Mouse (Mus musculus) midbrain, embryonic 10.5 days (tissue): Measurements from ENCODE around the gene Hist1h4j. TPM values are rescaled to one million over a fixed set of nuclear protein-coding genes. Genes with fewer than 3 reads are reported as not detected.
"Not testable (repeated sequence)": the region's sequence is repeated elsewhere in the genome, so short reads cannot be mapped to it uniquely, and the experiment has no call there.

Experiments
- DNase-seq: peaks from one replicate; pipeline ENCODE4 v3.0.0-alpha.2; 2017; ENCODE audit warnings: low spot score
- H3K27ac ChIP-seq: fragments of 300-500 bp; sonication (generic); replicated peaks from 2 replicates; pipeline ENCODE4 v1.5.1; 2016; ENCODE audit warnings: mild to moderate bottlenecking
- H3K27me3 ChIP-seq: fragments of 300-500 bp; sonication (generic); 2 replicates; pipeline ENCODE4 v1.6.1; 2016; ENCODE audit warnings: low read depth, mild to moderate bottlenecking; ENCODE audit not compliant: poor library complexity, severe bottlenecking
- H3K36me3 ChIP-seq: fragments of 300-500 bp; sonication (generic); 2 replicates; pipeline ENCODE4 v1.6.1; 2016; ENCODE audit warnings: mild to moderate bottlenecking, moderate library complexity
- H3K4me1 ChIP-seq: fragments of 300-500 bp; sonication (generic); 2 replicates; pipeline ENCODE4 v1.6.1; 2016
- H3K4me3 ChIP-seq: fragments of 300-500 bp; sonication (generic); 2 replicates; pipeline ENCODE4 v1.5.1; 2016; ENCODE audit warnings: mild to moderate bottlenecking, moderate library complexity
- H3K9me3 ChIP-seq: fragments of 300-500 bp; sonication (generic); replicated peaks from 2 replicates; pipeline ENCODE4 v1.6.1; 2016; ENCODE audit warnings: mild to moderate bottlenecking
- WGBS: fragments of 180-500 bp; shearing (Covaris S2); methylation state at CpG from one replicate; pipeline ENCODE4 v1.1.7; 2016; 5-methylcytosine and 5-hydroxymethylcytosine counted together
- polyA plus RNA-seq: library from polyadenylated mRNA; unstranded; fragments of >200 nt; fragmentation: Nextera tagmentation; extraction: Ambion mirVana; gene quantifications from 2 replicates; pipeline ENCODE4 v1.2.1, GENCODE M21; 2016

The Hist1h4j gene
- polyA plus RNA-seq, 1 experiment from 2014 or later: 1.2 TPM

DNA sequence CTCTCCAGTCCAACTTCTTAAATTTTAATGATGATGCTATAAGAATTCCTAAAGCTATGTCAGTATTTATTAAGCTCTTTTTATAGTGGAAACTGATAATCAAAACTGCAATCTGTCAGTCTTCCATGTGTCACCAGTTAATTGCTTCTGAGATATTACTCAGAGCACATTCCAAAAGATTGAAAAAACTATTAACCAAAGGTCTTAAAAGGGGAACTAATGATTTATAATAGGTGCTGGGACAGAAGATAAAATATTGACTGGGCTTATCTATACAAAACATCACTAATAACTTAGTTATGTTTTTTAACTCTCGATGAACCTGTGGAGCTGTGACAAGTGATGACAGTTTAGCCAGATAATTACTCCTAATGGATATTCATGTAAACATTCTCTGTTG lies 10.1 kb downstream of the Hist1h4j start:
- 87% methylated on average over 1 of the region's 1 CpGs for WGBS
- no peak overlapping the region for H3K27ac ChIP-seq
- no peak overlapping the region for H3K4me3 ChIP-seq
- no peaks in the 10 kb centered on the region for H3K27me3 ChIP-seq
- DNase-seq: no peak
- H3K36me3 ChIP-seq: no peaks in the 10 kb centered on the region
- no peaks in the 10 kb centered on the region for H3K9me3 ChIP-seq
- H3K4me1 ChIP-seq: peaks cover 20% of the 10 kb centered on the region

GRCm38 (mm10) chr13:21749387-21750158 lies 14.7 kb downstream of the Hist1h4j start:
- Histone ChIP-seq H3K27me3 (no peaks in the 10 kb centered on the region), H3K4me3 (peak overlapping the region; percentile 61), H3K9me3 (no peaks in the 10 kb centered on the region), H3K36me3 (no peaks in the 10 kb centered on the region), H3K27ac (peak overlapping the region; percentile 91), H3K4me1 (peaks cover 45% of the 10 kb centered on the region)
- 6% methylated on average over 5 of the region's 5 CpGs for WGBS
- DNase-seq: peak; percentile 58

DNA sequence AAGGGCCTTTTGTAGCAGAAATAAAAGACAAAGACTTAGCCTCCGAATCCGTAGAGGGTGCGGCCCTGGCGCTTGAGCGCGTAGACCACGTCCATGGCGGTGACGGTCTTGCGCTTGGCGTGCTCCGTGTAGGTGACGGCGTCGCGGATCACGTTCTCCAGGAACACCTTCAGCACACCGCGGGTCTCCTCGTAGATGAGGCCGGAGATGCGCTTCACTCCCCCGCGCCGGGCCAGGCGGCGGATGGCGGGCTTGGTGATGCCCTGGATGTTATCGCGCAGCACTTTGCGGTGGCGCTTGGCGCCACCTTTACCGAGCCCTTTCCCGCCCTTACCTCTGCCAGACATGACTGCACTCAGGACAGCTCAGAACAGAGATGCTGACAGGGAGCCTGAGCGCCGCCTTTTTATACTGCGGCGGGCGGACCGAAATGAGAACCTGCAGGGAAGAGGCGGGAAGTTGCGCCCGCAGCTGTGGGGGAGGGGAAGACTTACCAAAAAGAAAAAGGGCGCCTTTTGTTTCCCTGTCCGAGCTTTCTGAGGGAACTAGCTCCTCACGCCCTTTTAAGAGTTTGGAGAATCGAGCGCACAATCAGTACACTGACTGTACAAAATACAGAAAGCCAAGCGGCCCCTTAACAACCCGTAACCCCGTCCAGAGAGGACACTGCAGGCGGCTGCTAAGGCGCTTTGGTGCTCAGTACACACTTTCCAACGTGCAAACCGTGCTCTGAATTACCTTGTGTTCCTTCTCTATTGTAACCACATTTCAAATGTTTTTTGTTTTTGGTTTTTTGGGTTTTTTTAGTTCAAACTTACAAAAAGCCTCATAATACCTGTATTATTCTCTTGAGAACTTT lies 15.5 kb downstream of the Hist1h4j start, which contains the start of gene Hist1h4k:
TSS of gene Hist1h4k (minus strand) at position 347 of the 859 bp plus-strand sequence.
- DNase-seq: peak; percentile 94
- H3K36me3 ChIP-seq, H3K9me3 ChIP-seq, H3K27me3 ChIP-seq: not testable (repeated sequence)
- Histone ChIP-seq H3K4me1 (peaks cover 53% of the 10 kb centered on the region), H3K27ac (peak within 1 kb of the TSS; percentile 91), H3K4me3 (peak within 1 kb of the TSS; percentile 61)
- WGBS: under 1% methylated on average over 49 of the region's 56 CpGs

- H3K4me1 ChIP-seq: peaks cover 60% of the 10 kb centered on the region
- no peaks in the 10 kb centered on the region for H3K27me3 ChIP-seq
- DNase-seq: no peak
- no peaks in the 10 kb centered on the region for H3K36me3 ChIP-seq
- peak overlapping the region; percentile 91 for H3K27ac ChIP-seq
- H3K9me3 ChIP-seq: no peaks in the 10 kb centered on the region
- no peak overlapping the region for H3K4me3 ChIP-seq
Measured at GRCm38 (mm10) chr13:21751417-21751816, 16.6 kb downstream of the Hist1h4j start.

- H3K27ac ChIP-seq: peak overlapping the region; percentile 91
- DNase-seq: peak; percentile 20
- peak overlapping the region; percentile 58; the same call in 1 of the 2 replicates for H3K4me3 ChIP-seq
- 78% methylated on average over 3 of the region's 3 CpGs for WGBS
- H3K36me3 ChIP-seq: no peaks in the 10 kb centered on the region
- H3K27me3 ChIP-seq: no peaks in the 10 kb centered on the region
- H3K9me3 ChIP-seq: no peaks in the 10 kb centered on the region
- H3K4me1 ChIP-seq: peaks cover 60% of the 10 kb centered on the region
Measured at GRCm38 (mm10) chr13:21751827-21752226, 17.0 kb downstream of the Hist1h4j start.

DNA sequence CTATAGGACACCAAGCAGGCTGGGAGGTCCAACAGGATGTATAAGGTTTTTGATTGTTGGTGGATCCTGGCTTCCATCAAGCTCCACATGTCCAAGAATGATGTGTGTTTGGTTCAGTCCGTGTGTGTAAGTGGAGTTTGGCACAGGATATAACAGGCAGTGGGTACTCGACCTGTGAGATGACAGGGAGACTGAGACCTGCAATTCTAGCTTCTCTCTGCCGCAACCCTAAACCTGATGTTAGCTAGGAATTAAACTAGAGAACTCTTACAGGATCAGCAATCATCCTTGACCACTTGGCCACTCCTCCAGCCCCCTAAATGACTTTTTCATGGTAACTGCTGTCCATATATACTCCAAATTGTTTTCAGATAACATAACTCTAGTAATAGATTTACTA lies 17.5 kb downstream of the Hist1h4j start:
- WGBS: 50% methylated on average over 3 of the region's 3 CpGs
- H3K4me1 ChIP-seq: peaks cover 59% of the 10 kb centered on the region

GRCm38 (mm10) chr13:21753051-21753523 lies 18.2 kb downstream of the Hist1h4j start:
- no peak for DNase-seq
- WGBS: 5% methylated on average over 10 of the region's 10 CpGs
- Histone ChIP-seq H3K36me3 (no peaks in the 10 kb centered on the region), H3K9me3 (no peaks in the 10 kb centered on the region), H3K4me1 (peaks cover 54% of the 10 kb centered on the region), H3K27ac (peak overlapping the region; percentile 91), H3K27me3 (no peaks in the 10 kb centered on the region), H3K4me3 (peak overlapping the region; percentile 58)

More for the DNA sequence above, 17.5 kb downstream of the Hist1h4j start:
- Histone ChIP-seq H3K9me3 (no peaks in the 10 kb centered on the region), H3K27ac (peak overlapping the region; percentile 91), H3K27me3 (no peaks in the 10 kb centered on the region), H3K36me3 (no peaks in the 10 kb centered on the region), H3K4me3 (peak overlapping the region; percentile 58)
- DNase-seq: peak; percentile 33

DNA sequence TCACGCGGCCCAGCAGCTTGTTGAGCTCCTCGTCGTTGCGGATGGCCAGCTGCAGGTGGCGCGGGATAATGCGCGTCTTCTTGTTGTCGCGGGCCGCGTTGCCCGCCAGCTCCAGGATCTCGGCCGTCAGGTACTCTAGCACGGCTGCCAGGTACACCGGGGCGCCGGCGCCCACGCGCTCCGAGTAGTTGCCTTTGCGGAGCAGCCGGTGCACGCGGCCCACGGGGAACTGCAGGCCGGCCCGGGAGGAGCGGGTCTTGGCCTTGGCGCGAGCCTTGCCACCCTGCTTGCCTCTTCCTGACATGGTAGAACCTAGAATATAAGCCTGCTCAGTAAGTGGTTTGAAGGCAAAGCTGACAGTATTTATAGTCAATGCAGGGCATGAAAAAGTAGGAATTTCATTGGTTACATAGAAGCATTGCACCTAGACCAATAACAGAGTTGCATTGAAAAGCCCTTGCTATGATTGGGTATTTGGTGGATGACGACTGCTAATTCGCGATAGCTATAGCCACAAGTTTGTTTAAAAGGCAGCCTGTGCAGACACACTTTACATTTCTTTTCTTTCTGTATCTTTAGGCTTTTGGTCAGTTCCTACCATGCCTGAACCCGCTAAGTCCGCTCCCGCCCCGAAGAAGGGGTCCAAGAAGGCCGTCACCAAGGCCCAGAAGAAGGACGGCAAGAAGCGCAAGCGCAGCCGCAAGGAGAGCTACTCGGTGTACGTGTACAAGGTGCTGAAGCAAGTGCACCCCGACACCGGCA lies 18.8 kb downstream of the Hist1h4j start, which contains the start of the genes Hist1h2ak and Hist1h2bn:
TSS of gene Hist1h2ak (minus strand) at position 304 of the 762 bp plus-strand sequence.
TSS of gene Hist1h2bn (plus strand) at position 600 of the 762 bp plus-strand sequence.
- Histone ChIP-seq H3K4me3 (peak within 1 kb of the TSS; percentile 59), H3K27ac (peak within 1 kb of the TSS; percentile 91), H3K4me1 (peaks cover 49% of the 10 kb centered on the region)
- peak; percentile 80 for DNase-seq
- H3K9me3 ChIP-seq, H3K27me3 ChIP-seq, H3K36me3 ChIP-seq: not testable (repeated sequence)
- WGBS: 0% methylated on average over 39 of the region's 50 CpGs

- Histone ChIP-seq H3K4me3 (peak overlapping the region; percentile 59), H3K4me1 (peaks cover 42% of the 10 kb centered on the region), H3K27ac (peak overlapping the region; percentile 91)
- WGBS: 2% methylated on average over 11 of the region's 26 CpGs
- H3K9me3 ChIP-seq, H3K36me3 ChIP-seq, H3K27me3 ChIP-seq: not testable (repeated sequence)
- DNase-seq: peak; percentile 47
Measured at GRCm38 (mm10) chr13:21754294-21755001, 19.6 kb downstream of the Hist1h4j start.

DNA sequence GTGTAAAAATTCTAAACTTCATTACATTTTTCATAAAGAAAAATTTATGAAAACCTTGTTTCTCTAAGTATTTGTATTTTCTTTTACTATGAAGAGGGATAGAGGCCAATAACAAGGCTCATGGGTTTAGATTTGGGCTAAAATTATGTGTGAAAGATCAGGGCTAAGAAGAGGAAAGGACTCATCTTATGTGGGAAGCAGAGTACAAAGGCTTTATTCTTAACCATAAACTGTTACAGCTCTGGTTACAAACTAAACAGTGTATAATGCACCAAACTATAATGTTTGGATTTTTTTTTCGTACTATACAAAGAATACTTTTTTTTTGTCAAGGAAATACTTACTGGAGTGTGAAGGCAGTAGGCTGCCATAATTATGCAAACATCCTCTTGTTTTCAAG lies 20.8 kb downstream of the Hist1h4j start:
- Histone ChIP-seq H3K4me3 (peak overlapping the region; percentile 59), H3K4me1 (peaks cover 40% of the 10 kb centered on the region), H3K27me3 (no peaks in the 10 kb centered on the region), H3K9me3 (no peaks in the 10 kb centered on the region), H3K27ac (peak overlapping the region; percentile 86), H3K36me3 (no peaks in the 10 kb centered on the region)
- 80% methylated on average over 1 of the region's 1 CpGs for WGBS
- no peak for DNase-seq

DNA sequence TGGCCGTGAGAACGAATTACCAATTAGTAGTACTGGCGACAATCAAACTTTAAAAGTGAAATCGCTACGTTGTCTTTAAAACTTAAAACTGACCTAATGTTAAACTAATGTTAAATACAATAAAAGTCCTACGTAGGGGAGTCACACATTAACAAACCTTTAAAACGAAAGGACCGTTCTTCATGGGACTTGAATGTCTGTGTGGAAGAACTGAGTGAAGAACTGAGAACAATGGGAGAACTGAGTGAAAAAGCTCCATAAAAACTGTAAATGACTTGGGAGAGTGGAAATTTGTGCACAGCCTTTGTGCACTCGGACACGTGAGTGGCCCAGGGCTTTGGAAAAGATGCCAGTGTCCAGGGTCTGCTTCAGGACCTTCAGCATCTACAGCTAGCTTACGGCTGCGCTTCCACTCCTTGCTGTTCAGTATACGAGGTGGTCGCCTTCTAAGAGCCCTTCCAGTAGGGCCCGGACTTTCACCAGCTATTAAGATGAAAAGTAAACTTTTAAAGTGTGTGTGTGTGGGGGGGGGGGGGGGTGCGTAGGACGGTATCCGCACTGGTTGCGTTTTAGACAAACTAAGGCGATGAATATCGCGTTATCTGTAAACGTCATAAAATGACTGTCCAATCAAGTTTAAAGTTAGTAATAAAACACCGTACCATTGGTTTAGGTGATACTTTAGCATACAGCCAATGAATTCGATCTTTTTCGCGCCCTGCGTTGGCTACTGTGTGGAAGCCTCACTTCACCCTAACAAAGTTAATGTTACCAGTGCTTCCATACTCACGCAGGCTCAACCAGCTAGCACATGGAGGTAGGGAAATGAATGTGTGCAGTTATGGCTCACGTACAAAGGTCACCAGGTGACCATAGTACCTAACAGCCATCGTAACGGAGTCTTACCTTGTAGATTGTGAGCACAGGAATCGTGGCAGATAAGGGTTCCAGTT lies 44.2 kb downstream of the Hist1h4j start:
- Histone ChIP-seq H3K36me3 (peaks cover 2% of the 10 kb centered on the region; the same call in 1 of the 2 replicates), H3K9me3 (no peaks in the 10 kb centered on the region), H3K4me3 (peak overlapping the region; percentile 76), H3K4me1 (peaks cover 41% of the 10 kb centered on the region), H3K27ac (peak overlapping the region; percentile 97), H3K27me3 (no peaks in the 10 kb centered on the region)
- 8% methylated on average over 33 of the region's 33 CpGs for WGBS
- peak; percentile 73 for DNase-seq
